ENCODE assay signal across 8 mouse cellular contexts in the genomic region with DNA sequence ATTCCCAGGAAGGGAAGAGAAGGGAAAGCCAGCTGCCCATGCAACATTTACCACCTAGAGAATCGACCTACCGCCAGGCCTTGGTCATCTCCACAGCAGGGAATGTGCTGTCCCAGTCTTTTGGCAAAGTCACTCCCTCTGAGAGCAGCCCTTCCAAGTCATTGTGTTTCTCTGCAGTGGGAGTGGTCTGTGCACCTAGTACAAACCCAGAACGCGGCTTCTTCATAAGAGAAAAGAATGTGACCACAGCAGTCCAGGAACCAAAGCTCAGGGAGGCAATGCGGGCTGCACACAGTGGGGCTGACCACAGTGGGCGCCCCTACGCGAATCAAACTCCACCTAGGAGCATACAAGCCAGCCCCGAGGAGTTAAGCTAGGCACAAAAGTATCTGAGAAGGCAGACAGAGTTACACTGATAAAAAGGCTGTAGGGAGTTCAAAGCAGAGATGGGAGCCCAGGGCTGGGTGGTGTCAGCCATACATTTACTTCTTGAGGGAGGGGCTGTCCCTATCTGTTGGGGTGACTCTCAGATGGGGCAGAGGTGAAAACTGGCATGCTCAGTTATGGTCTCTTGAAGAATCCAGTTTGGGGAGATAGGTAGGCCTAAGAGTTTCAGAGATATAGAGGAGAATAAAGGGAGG. TPM values are rescaled to one million over a fixed set of nuclear protein-coding genes. Genes with fewer than 3 reads are reported as not detected.
DNase-seq lines count a peak whose midpoint lies in the region; ATAC-seq lines count a peak whose summit lies in the region.

No protein-coding gene starts in this region.

- H3K4me2 ChIP-seq in forebrain, embryonic 12.5 days: peak overlapping the region; percentile 85
- H3K4me2 ChIP-seq in hindbrain, embryonic 15.5 days: peak overlapping the region; percentile 88
- H3K4me2 ChIP-seq in liver, embryonic 15.5 days: peak overlapping the region; percentile 91
- peak overlapping the region; percentile 88 for H3K4me2 ChIP-seq in neural tube, embryonic 15.5 days

- H3K4me1 ChIP-seq in forebrain, embryonic 12.5 days: peaks cover 34% of the 10 kb centered on the region
- peaks cover 32% of the 10 kb centered on the region for H3K4me1 ChIP-seq in hindbrain, embryonic 15.5 days (replicated peaks)
- peaks cover 46% of the 10 kb centered on the region for H3K4me1 ChIP-seq in liver, embryonic 15.5 days (replicated peaks)
- H3K4me1 ChIP-seq in neural tube, embryonic 15.5 days: peaks cover 40% of the 10 kb centered on the region

- H3K27me3 ChIP-seq in forebrain, embryonic 12.5 days: peaks cover 23% of the 10 kb centered on the region; the same call in 1 of the 2 replicates
- H3K27me3 ChIP-seq in hindbrain, embryonic 15.5 days: no peaks in the 10 kb centered on the region
- peaks cover 3% of the 10 kb centered on the region; the same call in 1 of the 2 replicates for H3K27me3 ChIP-seq in liver, embryonic 15.5 days
- no peaks in the 10 kb centered on the region for H3K27me3 ChIP-seq in neural tube, embryonic 15.5 days (replicated peaks)

- H3K4me3 ChIP-seq in forebrain, embryonic 12.5 days (replicated peaks): peak overlapping the region; percentile 71; the same call in 1 of the 2 replicates
- peak overlapping the region; percentile 54 for H3K4me3 ChIP-seq in hindbrain, embryonic 15.5 days
- peak overlapping the region; percentile 71 for H3K4me3 ChIP-seq in liver, embryonic 15.5 days (replicated peaks)
- peak overlapping the region; percentile 69 for H3K4me3 ChIP-seq in neural tube, embryonic 15.5 days (replicated peaks)

- H3K27ac ChIP-seq in forebrain, embryonic 12.5 days: no peak overlapping the region
- peak overlapping the region; percentile 80; the same call in 1 of the 2 replicates for H3K27ac ChIP-seq in hindbrain, embryonic 15.5 days (replicated peaks)
- peak overlapping the region; percentile 80 for H3K27ac ChIP-seq in liver, embryonic 15.5 days (replicated peaks)
- peak overlapping the region; percentile 82 for H3K27ac ChIP-seq in neural tube, embryonic 15.5 days (replicated peaks)

- no peak for ATAC-seq in forebrain, embryonic 12.5 days (ENCODE audit: low FRiP score)
- no peak for ATAC-seq in hindbrain, embryonic 15.5 days (ENCODE audit: low FRiP score, low read depth)
- ATAC-seq in liver, embryonic 15.5 days (ENCODE audit: insufficient read depth): peak; percentile 47
- ATAC-seq in neural tube, embryonic 15.5 days (ENCODE audit: low FRiP score): no peak

- peak; percentile 40 to 59 for DNase-seq in adrenal gland, postnatal 36 days
- DNase-seq in adrenal gland, postnatal 14 days: no peak
- DNase-seq in ovary, postnatal 10 days (ENCODE audit: low spot score): no peak
- DNase-seq in layer of hippocampus, adult 9-11 months: no peak

- no peaks in the 10 kb centered on the region for H3K9me3 ChIP-seq in forebrain, embryonic 12.5 days
- H3K9me3 ChIP-seq in hindbrain, embryonic 15.5 days: no peaks in the 10 kb centered on the region
- no peaks in the 10 kb centered on the region for H3K9me3 ChIP-seq in liver, embryonic 15.5 days (replicated peaks)
- no peaks in the 10 kb centered on the region for H3K9me3 ChIP-seq in neural tube, embryonic 15.5 days (replicated peaks)

- H3K9ac ChIP-seq in forebrain, embryonic 12.5 days: peak overlapping the region; percentile 80; the same call in 1 of the 2 replicates
- H3K9ac ChIP-seq in hindbrain, embryonic 15.5 days: peak overlapping the region; percentile 77
- H3K9ac ChIP-seq in liver, embryonic 15.5 days: peak overlapping the region; percentile 66; the same call in 1 of the 2 replicates
- H3K9ac ChIP-seq in neural tube, embryonic 15.5 days (replicated peaks): peak overlapping the region; percentile 82

- H3K36me3 ChIP-seq in forebrain, embryonic 12.5 days (replicated peaks): no peaks in the 10 kb centered on the region
- 0 out of 2 replicates have a peak, but pooled peaks cover 8% of the 10 kb centered on the region for H3K36me3 ChIP-seq in hindbrain, embryonic 15.5 days
- peaks cover 23% of the 10 kb centered on the region for H3K36me3 ChIP-seq in liver, embryonic 15.5 days (replicated peaks)
- no peaks in the 10 kb centered on the region for H3K36me3 ChIP-seq in neural tube, embryonic 15.5 days

- whole genome bisulfite sequencing in forebrain, embryonic 12.5 days: 15% methylated on average over 9 of the region's 9 CpGs
- WGBS in hindbrain, embryonic 15.5 days: 16% methylated on average over 9 of the region's 9 CpGs
- 27% methylated on average over 9 of the region's 9 CpGs for WGBS in liver, embryonic 15.5 days (ENCODE audit: insufficient replicate concordance)
- 21% methylated on average over 9 of the region's 9 CpGs for WGBS in neural tube, embryonic 15.5 days

RNA-seq across cellular contexts. Expression of gene Pitpnm2, which starts 1.5 kb away (rescaled TPM):
- 10 to 100 TPM; 50.0 to 57.2 TPM for total RNA-seq in adrenal gland, postnatal 36 days (2021)
- 48.8 and 51.8 TPM in 2 replicates for total RNA-seq in adrenal gland, postnatal 14 days (2021)
- 6.8 and 8.9 TPM in 2 replicates for polyA plus RNA-seq in forebrain, embryonic 12.5 days (2016; fragmentation: Nextera tagmentation; extraction: Ambion mirVana)
- 10.8 and 11.5 TPM in 2 replicates for polyA plus RNA-seq in hindbrain, embryonic 15.5 days (2015; fragmentation: Nextera tagmentation; extraction: Ambion mirVana)
- 1.5 and 2.2 TPM in 2 replicates for polyA plus RNA-seq in liver, embryonic 15.5 days (2015; fragmentation: Nextera tagmentation; extraction: Ambion mirVana)
- 8.9 and 9.4 TPM in 2 replicates for polyA plus RNA-seq in neural tube, embryonic 15.5 days (2015; fragmentation: Nextera tagmentation; extraction: Ambion mirVana)

Comparison
In these comparisons a context has a peak if more than half of its experiments do, and no peak if none do; other contexts are left out.
1. DNase-seq: peak in adrenal gland, postnatal 36 days (2 of 2); none in adrenal gland, postnatal 14 days (single experiment), ovary, postnatal 10 days (single experiment) and layer of hippocampus, adult 9-11 months (single experiment).
2. Peak in every context shown above with its lines, with median percentiles within 50 percentile points of each other: H3K4me2 ChIP-seq, H3K4me3 ChIP-seq and H3K9ac ChIP-seq.